Mouse (Mus musculus): ENCODE data around the gene 4930523C07Rik. TPM values are rescaled to one million over a fixed set of nuclear protein-coding genes. Genes with fewer than 3 reads are reported as not detected.
A peak's percentile ranks its signal among the peaks of the same experiment; 100 is the strongest.

4930523C07Rik gene
- polyA plus RNA-seq, 1 experiment from 2014 or later: 1.4 TPM

GRCm38 (mm10) chr1:160078882-160079661, 34.9 kb downstream of the 4930523C07Rik start:
- WGBS: 63% methylated on average over 14 of the region's 14 CpGs
- Histone ChIP-seq H3K4me3 (ENCODE audit: low read depth, low read length) (no peak overlapping the region), H3K27me3 (ENCODE audit: control insufficient read depth, insufficient read depth, low read length) (no peaks in the 10 kb centered on the region), H3K36me3 (ENCODE audit: control insufficient read depth, insufficient read depth, low read length) (no peaks in the 10 kb centered on the region), H3K4me2 (ENCODE audit: low read depth, low read length) (no peak overlapping the region), H3K27ac (ENCODE audit: low read depth, low read length) (no peak overlapping the region), H3K9ac (replicated peaks; ENCODE audit: low read depth, low read length) (no peak overlapping the region), H3K9me3 (ENCODE audit: control insufficient read depth, low read length) (no peaks in the 10 kb centered on the region), H3K4me1 (ENCODE audit: control insufficient read depth, insufficient read depth, low read length) (no peaks in the 10 kb centered on the region)
- ATAC-seq (ENCODE audit: low read depth): peak; percentile 20; the same call in 1 of the 2 replicates

- no peaks in the 10 kb centered on the region for H3K36me3 ChIP-seq (ENCODE audit: control insufficient read depth, insufficient read depth, low read length)
- peak; percentile 66; the same call in 1 of the 2 replicates for ATAC-seq (ENCODE audit: low read depth)
- H3K4me1 ChIP-seq (ENCODE audit: control insufficient read depth, insufficient read depth, low read length): no peaks in the 10 kb centered on the region
- no peak overlapping the region for H3K4me2 ChIP-seq (ENCODE audit: low read depth, low read length)
- H3K9me3 ChIP-seq (ENCODE audit: control insufficient read depth, low read length): no peaks in the 10 kb centered on the region
- no peak overlapping the region for H3K4me3 ChIP-seq (ENCODE audit: low read depth, low read length)
- no peaks in the 10 kb centered on the region for H3K27me3 ChIP-seq (ENCODE audit: control insufficient read depth, insufficient read depth, low read length)
- no peak overlapping the region for H3K9ac ChIP-seq (replicated peaks; ENCODE audit: low read depth, low read length)
- 31% methylated on average over 2 of the region's 2 CpGs for WGBS
- no peak overlapping the region for H3K27ac ChIP-seq (ENCODE audit: low read depth, low read length)
Observed at GRCm38 (mm10) chr1:160080800-160081436, 36.7 kb downstream of the 4930523C07Rik start.

- Histone ChIP-seq H3K9me3 (ENCODE audit: control insufficient read depth, low read length) (no peaks in the 10 kb centered on the region), H3K4me3 (ENCODE audit: low read depth, low read length) (no peak overlapping the region), H3K27ac (ENCODE audit: low read depth, low read length) (no peak overlapping the region), H3K4me1 (ENCODE audit: control insufficient read depth, insufficient read depth, low read length) (no peaks in the 10 kb centered on the region), H3K27me3 (ENCODE audit: control insufficient read depth, insufficient read depth, low read length) (no peaks in the 10 kb centered on the region), H3K36me3 (ENCODE audit: control insufficient read depth, insufficient read depth, low read length) (no peaks in the 10 kb centered on the region), H3K9ac (replicated peaks; ENCODE audit: low read depth, low read length) (no peak overlapping the region), H3K4me2 (ENCODE audit: low read depth, low read length) (no peak overlapping the region)
- 89% methylated on average over 1 of the region's 1 CpGs for WGBS
- no peak for ATAC-seq (ENCODE audit: low read depth)
Observed at GRCm38 (mm10) chr1:160082647-160083046, 38.5 kb downstream of the 4930523C07Rik start.

- no peak for ATAC-seq (ENCODE audit: low read depth)
- Histone ChIP-seq H3K27me3 (ENCODE audit: control insufficient read depth, insufficient read depth, low read length) (no peaks in the 10 kb centered on the region), H3K4me3 (ENCODE audit: low read depth, low read length) (no peak overlapping the region), H3K9ac (replicated peaks; ENCODE audit: low read depth, low read length) (no peak overlapping the region), H3K27ac (ENCODE audit: low read depth, low read length) (no peak overlapping the region), H3K4me2 (ENCODE audit: low read depth, low read length) (no peak overlapping the region), H3K9me3 (ENCODE audit: control insufficient read depth, low read length) (no peaks in the 10 kb centered on the region), H3K36me3 (ENCODE audit: control insufficient read depth, insufficient read depth, low read length) (no peaks in the 10 kb centered on the region), H3K4me1 (ENCODE audit: control insufficient read depth, insufficient read depth, low read length) (no peaks in the 10 kb centered on the region)
- 87% methylated on average over 1 of the region's 1 CpGs for WGBS
Observed at GRCm38 (mm10) chr1:160084239-160084638, 40.1 kb downstream of the 4930523C07Rik start.

GRCm38 (mm10) chr1:160086651-160087050, 42.5 kb downstream of the 4930523C07Rik start:
- ATAC-seq (ENCODE audit: low read depth): peak; percentile 75; the same call in 1 of the 2 replicates
- WGBS: 48% methylated on average over 2 of the region's 2 CpGs

GRCm38 (mm10) chr1:160099659-160100302, 55.6 kb downstream of the 4930523C07Rik start:
- no peak for ATAC-seq (ENCODE audit: low read depth)
- H3K27me3 ChIP-seq (ENCODE audit: control insufficient read depth, insufficient read depth, low read length): no peaks in the 10 kb centered on the region
- H3K27ac ChIP-seq (ENCODE audit: low read depth, low read length): no peak overlapping the region
- H3K4me2 ChIP-seq (ENCODE audit: low read depth, low read length): no peak overlapping the region
- H3K9me3 ChIP-seq (ENCODE audit: control insufficient read depth, low read length): no peaks in the 10 kb centered on the region
- H3K36me3 ChIP-seq (ENCODE audit: control insufficient read depth, insufficient read depth, low read length): no peaks in the 10 kb centered on the region
- no peak overlapping the region for H3K9ac ChIP-seq (replicated peaks; ENCODE audit: low read depth, low read length)
- no peak overlapping the region for H3K4me3 ChIP-seq (ENCODE audit: low read depth, low read length)
- no peaks in the 10 kb centered on the region for H3K4me1 ChIP-seq (ENCODE audit: control insufficient read depth, insufficient read depth, low read length)
- WGBS: 90% methylated on average over 5 of the region's 5 CpGs

More at GRCm38 (mm10) chr1:160086651-160087050, 42.5 kb downstream of the 4930523C07Rik start:
- H3K4me3 ChIP-seq (ENCODE audit: low read depth, low read length): no peak overlapping the region
- no peak overlapping the region for H3K9ac ChIP-seq (replicated peaks; ENCODE audit: low read depth, low read length)
- no peaks in the 10 kb centered on the region for H3K36me3 ChIP-seq (ENCODE audit: control insufficient read depth, insufficient read depth, low read length)
- H3K27me3 ChIP-seq (ENCODE audit: control insufficient read depth, insufficient read depth, low read length): no peaks in the 10 kb centered on the region
- no peaks in the 10 kb centered on the region for H3K4me1 ChIP-seq (ENCODE audit: control insufficient read depth, insufficient read depth, low read length)
- H3K4me2 ChIP-seq (ENCODE audit: low read depth, low read length): no peak overlapping the region
- no peaks in the 10 kb centered on the region for H3K9me3 ChIP-seq (ENCODE audit: control insufficient read depth, low read length)
- no peak overlapping the region for H3K27ac ChIP-seq (ENCODE audit: low read depth, low read length)

GRCm38 (mm10) chr1:160100996-160101395, 56.8 kb downstream of the 4930523C07Rik start:
- H3K9ac ChIP-seq (replicated peaks; ENCODE audit: low read depth, low read length): no peak overlapping the region
- no peaks in the 10 kb centered on the region for H3K27me3 ChIP-seq (ENCODE audit: control insufficient read depth, insufficient read depth, low read length)
- H3K9me3 ChIP-seq (ENCODE audit: control insufficient read depth, low read length): no peaks in the 10 kb centered on the region
- no peak for ATAC-seq (ENCODE audit: low read depth)
- no peak overlapping the region for H3K27ac ChIP-seq (ENCODE audit: low read depth, low read length)
- no peak overlapping the region for H3K4me3 ChIP-seq (ENCODE audit: low read depth, low read length)
- H3K4me2 ChIP-seq (ENCODE audit: low read depth, low read length): no peak overlapping the region
- no peaks in the 10 kb centered on the region for H3K4me1 ChIP-seq (ENCODE audit: control insufficient read depth, insufficient read depth, low read length)
- WGBS: 79% methylated on average over 5 of the region's 5 CpGs
- no peaks in the 10 kb centered on the region for H3K36me3 ChIP-seq (ENCODE audit: control insufficient read depth, insufficient read depth, low read length)

- no peaks in the 10 kb centered on the region for H3K27me3 ChIP-seq (ENCODE audit: control insufficient read depth, insufficient read depth, low read length)
- no peak for ATAC-seq (ENCODE audit: low read depth)
- no peak overlapping the region for H3K4me2 ChIP-seq (ENCODE audit: low read depth, low read length)
- 91% methylated on average over 5 of the region's 5 CpGs for WGBS
- H3K9me3 ChIP-seq (ENCODE audit: control insufficient read depth, low read length): no peaks in the 10 kb centered on the region
- H3K4me1 ChIP-seq (ENCODE audit: control insufficient read depth, insufficient read depth, low read length): no peaks in the 10 kb centered on the region
- H3K9ac ChIP-seq (replicated peaks; ENCODE audit: low read depth, low read length): no peak overlapping the region
- H3K4me3 ChIP-seq (ENCODE audit: low read depth, low read length): no peak overlapping the region
- H3K27ac ChIP-seq (ENCODE audit: low read depth, low read length): no peak overlapping the region
- H3K36me3 ChIP-seq (ENCODE audit: control insufficient read depth, insufficient read depth, low read length): no peaks in the 10 kb centered on the region
Observed at GRCm38 (mm10) chr1:160105426-160105825, 61.2 kb downstream of the 4930523C07Rik start.

- no peak for ATAC-seq (ENCODE audit: low read depth)
- Histone ChIP-seq H3K4me1 (ENCODE audit: control insufficient read depth, insufficient read depth, low read length) (no peaks in the 10 kb centered on the region), H3K4me3 (ENCODE audit: low read depth, low read length) (no peak overlapping the region), H3K9me3 (ENCODE audit: control insufficient read depth, low read length) (no peaks in the 10 kb centered on the region), H3K36me3 (ENCODE audit: control insufficient read depth, insufficient read depth, low read length) (no peaks in the 10 kb centered on the region), H3K4me2 (ENCODE audit: low read depth, low read length) (no peak overlapping the region), H3K9ac (replicated peaks; ENCODE audit: low read depth, low read length) (no peak overlapping the region), H3K27ac (ENCODE audit: low read depth, low read length) (no peak overlapping the region), H3K27me3 (ENCODE audit: control insufficient read depth, insufficient read depth, low read length) (no peaks in the 10 kb centered on the region)
- 85% methylated on average over 2 of the region's 2 CpGs for WGBS
Observed at GRCm38 (mm10) chr1:160108604-160109003, 64.4 kb downstream of the 4930523C07Rik start.
